Mouse (Mus musculus): ENCODE measurements around the gene Tssk1. TPM values are rescaled to one million over a fixed set of nuclear protein-coding genes. Genes with fewer than 3 reads are reported as not detected.

Tssk1 gene
- polyA plus RNA-seq, 1 experiment from 2014 or later: 0.06 TPM

GRCm38 (mm10) chr16:17853263-17853662, 40.8 kb upstream of the Tssk1 start:
- no peak for ATAC-seq (ENCODE audit: low FRiP score, low TSS enrichment)
- Histone ChIP-seq H3K9me3 (ENCODE audit: control insufficient read depth, low read length) (no peaks in the 10 kb centered on the region), H3K4me1 (replicated peaks; ENCODE audit: control insufficient read depth, insufficient read depth) (no peaks in the 10 kb centered on the region), H3K4me3 (ENCODE audit: low read depth, low read length) (no peak overlapping the region), H3K9ac (ENCODE audit: low read length) (no peak overlapping the region), H3K27ac (replicated peaks) (no peak overlapping the region), H3K4me2 (replicated peaks; ENCODE audit: low read depth) (no peak overlapping the region), H3K27me3 (ENCODE audit: control insufficient read depth, insufficient read depth, low read length) (no peaks in the 10 kb centered on the region), H3K36me3 (ENCODE audit: control insufficient read depth, insufficient read depth, low read length) (peaks cover 47% of the 10 kb centered on the region)
- TF ChIP-seq CTCF (IDR thresholded peaks at IDR 0.05; ENCODE audit: low read depth) (no peak), EP300 (optimal IDR thresholded peaks at IDR 0.05) (no peak)
- 81% methylated on average over 2 of the region's 2 CpGs for WGBS
- DNase-seq (ENCODE audit: low spot score): no peak

- no peaks in the 10 kb centered on the region for H3K4me1 ChIP-seq (replicated peaks; ENCODE audit: control insufficient read depth, insufficient read depth)
- H3K4me3 ChIP-seq (ENCODE audit: low read depth, low read length): no peak overlapping the region
- H3K27ac ChIP-seq (replicated peaks): 0 out of 2 replicates have a peak overlapping the region, but pooled peaks have one; percentile 35
- peaks cover 44% of the 10 kb centered on the region for H3K36me3 ChIP-seq (ENCODE audit: control insufficient read depth, insufficient read depth, low read length)
- H3K4me2 ChIP-seq (replicated peaks; ENCODE audit: low read depth): no peak overlapping the region
- 76% methylated on average over 7 of the region's 7 CpGs for WGBS
- TF ChIP-seq CTCF (IDR thresholded peaks at IDR 0.05; ENCODE audit: low read depth): no peak
- TF ChIP-seq EP300 (optimal IDR thresholded peaks at IDR 0.05): no peak
- no peak for DNase-seq (ENCODE audit: low spot score)
- H3K9ac ChIP-seq (ENCODE audit: low read length): no peak overlapping the region
- peak; percentile 83 for ATAC-seq (ENCODE audit: low FRiP score, low TSS enrichment)
- H3K27me3 ChIP-seq (ENCODE audit: control insufficient read depth, insufficient read depth, low read length): no peaks in the 10 kb centered on the region
- H3K9me3 ChIP-seq (ENCODE audit: control insufficient read depth, low read length): no peaks in the 10 kb centered on the region
Measured at GRCm38 (mm10) chr16:17857157-17857556, 36.9 kb upstream of the Tssk1 start.

- no peak overlapping the region for H3K4me3 ChIP-seq (ENCODE audit: low read depth, low read length)
- no peaks in the 10 kb centered on the region for H3K4me1 ChIP-seq (replicated peaks; ENCODE audit: control insufficient read depth, insufficient read depth)
- H3K27me3 ChIP-seq (ENCODE audit: control insufficient read depth, insufficient read depth, low read length): no peaks in the 10 kb centered on the region
- DNase-seq (ENCODE audit: low spot score): peak; percentile 67
- no peaks in the 10 kb centered on the region for H3K9me3 ChIP-seq (ENCODE audit: control insufficient read depth, low read length)
- H3K9ac ChIP-seq (ENCODE audit: low read length): no peak overlapping the region
- ATAC-seq (ENCODE audit: low FRiP score, low TSS enrichment): peak; percentile 68
- H3K4me2 ChIP-seq (replicated peaks; ENCODE audit: low read depth): no peak overlapping the region
- no peak overlapping the region for H3K27ac ChIP-seq (replicated peaks)
- peaks cover 38% of the 10 kb centered on the region for H3K36me3 ChIP-seq (ENCODE audit: control insufficient read depth, insufficient read depth, low read length)
- peak; percentile 81 for TF ChIP-seq CTCF (IDR thresholded peaks at IDR 0.05; ENCODE audit: low read depth)
- no peak for TF ChIP-seq EP300 (optimal IDR thresholded peaks at IDR 0.05)
Measured at GRCm38 (mm10) chr16:17858592-17858991, 35.4 kb upstream of the Tssk1 start.

GRCm38 (mm10) chr16:17865293-17865692, 28.7 kb upstream of the Tssk1 start:
- Histone ChIP-seq H3K4me2 (replicated peaks; ENCODE audit: low read depth) (no peak overlapping the region), H3K27ac (replicated peaks) (no peak overlapping the region), H3K27me3 (ENCODE audit: control insufficient read depth, insufficient read depth, low read length) (no peaks in the 10 kb centered on the region), H3K4me3 (ENCODE audit: low read depth, low read length) (no peak overlapping the region), H3K36me3 (ENCODE audit: control insufficient read depth, insufficient read depth, low read length) (peaks cover 7% of the 10 kb centered on the region; the same call in 1 of the 2 replicates), H3K9ac (ENCODE audit: low read length) (no peak overlapping the region), H3K4me1 (replicated peaks; ENCODE audit: control insufficient read depth, insufficient read depth) (no peaks in the 10 kb centered on the region), H3K9me3 (ENCODE audit: control insufficient read depth, low read length) (no peaks in the 10 kb centered on the region)
- WGBS: 50% methylated on average over 2 of the region's 2 CpGs
- DNase-seq (ENCODE audit: low spot score) (no peak), ATAC-seq (ENCODE audit: low FRiP score, low TSS enrichment) (peak; percentile 64)
- TF ChIP-seq CTCF (IDR thresholded peaks at IDR 0.05; ENCODE audit: low read depth) (no peak), EP300 (optimal IDR thresholded peaks at IDR 0.05) (no peak)

GRCm38 (mm10) chr16:17865770-17866169, 28.3 kb upstream of the Tssk1 start:
- Histone ChIP-seq H3K4me3 (ENCODE audit: low read depth, low read length) (no peak overlapping the region), H3K36me3 (ENCODE audit: control insufficient read depth, insufficient read depth, low read length) (peaks cover 7% of the 10 kb centered on the region; the same call in 1 of the 2 replicates), H3K4me2 (replicated peaks; ENCODE audit: low read depth) (no peak overlapping the region), H3K9me3 (ENCODE audit: control insufficient read depth, low read length) (no peaks in the 10 kb centered on the region), H3K27me3 (ENCODE audit: control insufficient read depth, insufficient read depth, low read length) (no peaks in the 10 kb centered on the region), H3K9ac (ENCODE audit: low read length) (no peak overlapping the region), H3K4me1 (replicated peaks; ENCODE audit: control insufficient read depth, insufficient read depth) (no peaks in the 10 kb centered on the region), H3K27ac (replicated peaks) (0 out of 2 replicates have a peak overlapping the region, but pooled peaks have one; percentile 30)
- no peak for TF ChIP-seq CTCF (IDR thresholded peaks at IDR 0.05; ENCODE audit: low read depth)
- TF ChIP-seq EP300 (optimal IDR thresholded peaks at IDR 0.05): no peak
- ATAC-seq (ENCODE audit: low FRiP score, low TSS enrichment) (peak; percentile 95), DNase-seq (ENCODE audit: low spot score) (peak; percentile 79)
- WGBS: 55% methylated on average over 6 of the region's 6 CpGs

GRCm38 (mm10) chr16:17871248-17871647, 22.8 kb upstream of the Tssk1 start:
- Histone ChIP-seq H3K9ac (ENCODE audit: low read length) (no peak overlapping the region), H3K4me1 (replicated peaks; ENCODE audit: control insufficient read depth, insufficient read depth) (no peaks in the 10 kb centered on the region), H3K9me3 (ENCODE audit: control insufficient read depth, low read length) (no peaks in the 10 kb centered on the region), H3K4me2 (replicated peaks; ENCODE audit: low read depth) (no peak overlapping the region), H3K27ac (replicated peaks) (no peak overlapping the region), H3K27me3 (ENCODE audit: control insufficient read depth, insufficient read depth, low read length) (no peaks in the 10 kb centered on the region), H3K4me3 (ENCODE audit: low read depth, low read length) (no peak overlapping the region), H3K36me3 (ENCODE audit: control insufficient read depth, insufficient read depth, low read length) (peaks cover 12% of the 10 kb centered on the region; the same call in 1 of the 2 replicates)
- DNase-seq (ENCODE audit: low spot score) (no peak), ATAC-seq (ENCODE audit: low FRiP score, low TSS enrichment) (no peak)
- no peak for TF ChIP-seq CTCF (IDR thresholded peaks at IDR 0.05; ENCODE audit: low read depth)
- no peak for TF ChIP-seq EP300 (optimal IDR thresholded peaks at IDR 0.05)
- WGBS: 77% methylated on average over 5 of the region's 5 CpGs
